Mouse (Mus musculus): Measurements from ENCODE around the gene Mtmr11.
"Not testable (repeated sequence)": the region's sequence is repeated elsewhere in the genome, so short reads cannot be mapped to it uniquely, and the experiment has no call there.

The Mtmr11 gene

DNA sequence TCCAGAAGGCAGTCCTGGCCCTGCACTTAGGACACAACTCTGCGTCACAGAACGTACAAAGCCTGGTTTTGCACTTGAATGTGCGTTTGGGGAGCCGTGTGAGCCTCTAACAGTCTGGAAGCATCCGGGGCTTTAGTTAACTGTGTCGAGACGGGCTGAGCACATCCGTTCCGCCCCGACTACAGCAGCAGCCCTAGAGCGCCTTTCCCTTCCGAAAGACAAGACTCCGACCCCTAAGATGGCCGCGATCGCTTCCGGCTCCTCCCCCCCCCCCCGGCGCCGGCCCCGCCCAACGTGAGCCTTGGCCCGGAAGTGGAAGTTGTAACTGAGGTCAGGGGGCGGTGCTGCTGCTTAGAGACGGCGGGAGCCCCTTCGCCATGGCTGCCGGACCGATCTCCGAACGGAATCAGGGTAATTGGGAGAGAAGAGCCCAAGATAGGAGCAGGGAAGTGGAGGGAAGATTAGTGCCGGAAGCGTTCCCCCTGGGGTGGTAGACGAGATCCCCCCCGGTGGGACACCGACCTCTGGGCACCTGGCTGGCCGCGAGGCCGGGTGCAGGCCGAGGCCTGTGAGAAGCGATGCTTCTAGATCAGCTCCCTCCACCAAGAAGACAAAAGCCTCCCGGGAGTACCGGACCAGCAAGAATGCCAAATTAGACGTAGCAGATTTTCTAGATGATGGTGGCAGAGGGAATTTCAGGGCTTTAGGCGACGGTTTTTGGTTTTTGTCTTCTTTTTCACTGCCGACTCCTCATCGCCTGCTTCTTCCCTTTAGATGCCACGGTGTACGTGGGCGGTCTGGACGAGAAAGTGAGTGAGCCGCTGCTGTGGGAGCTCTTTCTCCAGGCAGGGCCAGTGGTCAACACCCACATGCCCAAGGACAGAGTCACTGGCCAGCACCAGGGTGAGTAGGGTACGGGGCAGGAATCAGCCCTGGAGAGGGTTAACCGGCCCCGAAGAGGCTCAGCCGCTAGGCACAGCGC, 10.7 kb downstream of the Mtmr11 start, which contains the start of gene Sf3b4:
Sf3b4 (plus strand) TSS at position 136 of the 982 bp plus-strand sequence.
- peak; percentile 82 for DNase-seq

GRCm38 (mm10) chr3:96173185-96173584, 11.4 kb downstream of the Mtmr11 start:
- DNase-seq, result no peak

GRCm38 (mm10) chr3:96174042-96174441, 12.2 kb downstream of the Mtmr11 start:
- not testable (repeated sequence) for DNase-seq

DNA sequence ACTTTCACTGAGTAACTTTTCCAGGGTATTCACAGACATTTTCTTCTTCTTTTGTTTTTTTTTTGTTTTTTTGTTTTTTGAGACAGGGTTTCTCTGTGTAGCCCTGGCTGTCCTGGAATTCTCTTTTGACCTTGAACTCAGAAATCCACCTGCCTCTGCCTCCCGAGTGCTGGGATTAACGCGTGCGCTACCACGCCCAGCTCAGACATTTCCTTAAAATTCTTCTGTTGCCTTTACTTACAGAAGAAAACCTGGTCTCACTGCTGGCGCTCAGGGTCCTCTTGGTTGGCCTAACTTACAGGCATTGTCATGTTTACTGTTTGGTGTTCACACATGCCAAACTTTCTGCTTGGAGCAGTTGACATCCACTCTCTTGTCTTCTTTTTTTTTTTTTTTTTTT, 13.4 kb downstream of the Mtmr11 start:
- no peak for DNase-seq

GRCm38 (mm10) chr3:96178427-96178826, 16.6 kb downstream of the Mtmr11 start:
- no peak for DNase-seq

DNA sequence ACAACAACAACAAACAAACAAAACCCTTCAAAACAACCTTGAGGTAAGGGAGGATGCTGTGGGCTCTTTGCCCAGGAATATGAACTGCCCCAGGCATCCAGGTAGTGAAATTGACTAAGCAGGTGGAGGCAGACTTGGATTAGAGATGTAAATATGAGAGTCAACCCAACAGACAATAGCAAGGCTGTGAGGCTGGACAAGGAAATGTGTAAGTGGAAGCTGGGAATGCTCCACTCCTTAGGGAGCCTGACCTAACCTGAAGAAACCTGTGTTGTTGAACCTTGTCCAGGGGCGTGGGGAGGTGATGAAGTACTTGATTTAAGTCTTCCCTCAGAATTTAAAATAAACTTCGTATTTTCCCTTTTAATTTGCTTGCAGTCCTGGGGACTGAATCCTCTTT, 17.1 kb downstream of the Mtmr11 start:
- DNase-seq, result no peak

DNA sequence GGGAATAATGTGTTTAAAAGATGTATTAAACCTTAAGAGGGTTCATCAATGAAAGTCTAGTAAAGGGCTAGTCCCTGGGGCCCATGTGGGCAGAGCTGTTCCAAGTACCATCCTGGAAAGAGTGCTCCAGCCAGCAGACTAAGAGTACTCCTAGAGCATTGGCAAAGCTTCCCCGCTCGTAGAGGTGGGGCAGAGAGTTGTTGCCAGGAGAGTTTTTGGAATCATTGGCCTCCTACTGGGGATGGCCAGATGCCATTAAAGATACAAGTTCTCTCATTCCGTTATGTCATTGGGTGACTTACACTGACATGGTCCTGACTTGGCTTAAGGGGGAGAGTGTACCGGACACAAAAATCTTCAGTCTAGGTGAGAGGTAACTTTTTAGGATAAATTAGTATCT, 17.7 kb downstream of the Mtmr11 start:
- DNase-seq, result no peak

DNA sequence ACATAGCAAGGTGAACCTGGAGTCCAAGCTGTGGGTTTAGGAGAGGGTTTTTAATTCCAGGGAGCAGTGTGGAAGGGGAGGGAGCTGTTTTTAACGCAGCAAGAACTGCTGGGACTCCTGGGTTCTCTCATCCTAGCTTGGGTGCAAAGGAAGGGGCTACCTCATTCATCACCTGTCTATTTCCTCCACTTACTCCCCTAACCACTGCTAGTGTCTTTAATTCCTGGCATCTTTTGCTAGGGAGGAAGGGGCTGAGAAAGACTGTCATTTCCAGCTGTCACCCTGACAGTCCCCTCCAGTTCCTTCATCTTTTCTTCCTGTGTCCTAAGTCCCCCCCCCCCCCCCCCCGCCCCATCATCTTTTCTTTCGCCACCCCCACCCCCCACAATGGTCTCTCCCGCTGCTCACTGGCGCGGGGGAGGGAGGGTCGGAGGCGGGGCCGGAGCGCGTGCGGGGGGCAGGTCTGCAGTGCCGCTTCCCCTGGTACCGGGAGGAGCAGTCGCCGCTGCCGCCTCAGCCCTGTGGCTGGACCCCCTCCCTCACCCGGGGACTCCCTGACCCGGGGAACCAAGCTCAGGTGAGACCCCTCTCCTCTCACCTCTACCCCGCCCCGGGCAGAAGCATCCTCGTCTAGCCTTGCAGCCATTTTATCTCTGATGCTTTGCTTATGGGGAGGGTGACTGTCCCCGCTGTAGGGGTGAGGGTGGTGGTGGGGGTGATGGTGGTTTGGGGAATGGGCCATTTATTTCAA, 19.1 kb downstream of the Mtmr11 start, which contains the start of gene Sv2a:
Sv2a (plus strand) TSS at position 425 of the 751 bp plus-strand sequence.
- DNase-seq, result peak; percentile 83

- peak; percentile 49 for DNase-seq
These were observed 19.9 kb downstream of the Mtmr11 start for GRCm38 (mm10) chr3:96181510-96182381.

DNA sequence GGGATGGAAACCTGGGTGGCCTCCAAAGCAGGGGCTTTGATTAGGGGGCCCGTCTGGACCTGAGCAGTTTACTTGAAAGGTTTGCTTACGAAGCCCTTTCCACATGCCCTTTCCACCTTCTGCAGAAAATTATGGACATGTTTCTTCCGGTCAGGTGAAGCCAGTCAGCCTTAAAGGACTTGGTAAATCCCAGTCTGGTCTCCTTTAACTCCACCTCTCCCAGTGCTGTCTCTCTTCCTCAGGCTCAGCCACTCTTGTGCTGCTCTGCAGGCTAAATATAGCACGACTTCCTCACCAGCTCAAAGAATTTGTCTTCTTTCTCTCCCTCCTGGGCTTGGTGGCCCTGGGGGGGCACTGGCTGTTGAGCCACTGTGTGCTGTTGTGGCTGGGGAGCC, 20.6 kb downstream of the Mtmr11 start:
- DNase-seq, result no peak

GRCm38 (mm10) chr3:96192977-96193376, 31.2 kb downstream of the Mtmr11 start:
- DNase-seq, result no peak

DNA sequence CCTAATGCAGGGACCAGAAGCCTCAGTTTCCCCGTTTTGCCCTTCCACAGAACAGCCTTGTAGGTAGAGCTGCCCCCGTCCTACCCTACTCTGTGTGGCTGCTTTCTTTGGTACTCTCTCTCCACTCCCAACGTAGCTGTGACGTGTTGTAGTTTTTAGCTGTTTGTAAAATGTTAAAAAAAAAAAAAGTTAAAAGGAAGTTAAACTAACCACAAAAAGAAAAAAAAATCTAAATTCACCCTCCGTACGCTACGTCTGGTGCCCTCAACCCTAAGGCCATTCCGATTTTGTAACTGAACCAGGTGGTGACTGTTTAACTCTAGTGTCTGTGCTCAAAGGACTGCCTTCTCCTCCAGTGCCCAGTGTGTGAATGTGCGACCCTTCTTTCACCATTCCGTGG, 33.2 kb downstream of the Mtmr11 start:
- no peak for DNase-seq

- peak; percentile 54 for DNase-seq
These were observed 34.0 kb downstream of the Mtmr11 start for GRCm38 (mm10) chr3:96195616-96196313.

GRCm38 (mm10) chr3:96196437-96197128, 34.8 kb downstream of the Mtmr11 start:
- DNase-seq, result no peak

GRCm38 (mm10) chr3:96197129-96197749, 35.4 kb downstream of the Mtmr11 start:
- DNase-seq, result peak; percentile 86

GRCm38 (mm10) chr3:96198181-96198580, 36.4 kb downstream of the Mtmr11 start:
- no peak for DNase-seq

- not testable (repeated sequence) for DNase-seq
These were observed 36.9 kb downstream of the Mtmr11 start for GRCm38 (mm10) chr3:96198601-96199251.

- no peak for DNase-seq
These were observed 37.9 kb downstream of the Mtmr11 start for GRCm38 (mm10) chr3:96199731-96200130.

DNA sequence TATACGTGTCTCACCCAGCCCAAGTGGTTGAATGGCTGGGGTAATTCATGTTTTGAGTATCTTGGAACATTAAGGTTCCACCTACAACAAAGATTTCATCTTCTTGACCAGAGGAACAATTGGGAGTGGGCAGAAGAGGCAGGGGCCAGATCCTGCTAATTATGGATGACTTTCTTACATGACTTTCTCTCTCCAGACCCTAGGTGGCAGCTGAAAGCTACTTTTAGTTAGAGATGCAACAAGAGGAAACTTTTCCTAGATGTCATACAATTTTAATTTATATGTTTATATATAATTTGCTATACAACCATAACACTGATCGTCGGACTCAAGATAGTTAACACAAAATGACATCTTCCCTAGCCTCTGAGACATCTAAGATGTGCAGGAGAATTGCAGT, 46.0 kb downstream of the Mtmr11 start:
- no peak for DNase-seq

GRCm38 (mm10) chr3:96209242-96209641, 47.4 kb downstream of the Mtmr11 start:
- no peak for DNase-seq
